Mouse (Mus musculus) heart, postnatal 0 days (tissue): Measurements from ENCODE around the gene Traf2.

Source experiments
- CTCF ChIP-seq: IDR thresholded peaks from 2 replicates; pipeline ENCODE4 v1.5.1; 2016; ENCODE audit warnings: antibody characterized with exemption, control low read depth, low read depth
- EP300 ChIP-seq: IDR thresholded peaks from 2 replicates; pipeline ENCODE4 v1.6.1; 2016; ENCODE audit warnings: antibody characterized with exemption, low read depth

- TF ChIP-seq CTCF (no peak), EP300 (no peak)
Measured at GRCm38 (mm10) chr2:25587290-25587689, 40.5 kb upstream of the Traf2 start.
